Mouse (Mus musculus) kidney, adult 2 months (tissue): ENCODE measurements around the gene Gars.

Experiments used
- CTCF ChIP-seq: fragments of 200-500 bp; conservative IDR thresholded peaks from 2 replicates; pipeline ENCODE4 v1.5.1; 2011; ENCODE audit warnings: low read depth, mild to moderate bottlenecking, control low read depth, low read length, moderate library complexity, mixed read lengths; ENCODE audit not compliant: insufficient read depth, insufficient read length
- POLR2A ChIP-seq: fragments of 200-500 bp; IDR thresholded peaks from one replicate; pipeline ENCODE4 v1.6.1; 2011; ENCODE audit warnings: low read depth, low read length, control low read depth

DNA sequence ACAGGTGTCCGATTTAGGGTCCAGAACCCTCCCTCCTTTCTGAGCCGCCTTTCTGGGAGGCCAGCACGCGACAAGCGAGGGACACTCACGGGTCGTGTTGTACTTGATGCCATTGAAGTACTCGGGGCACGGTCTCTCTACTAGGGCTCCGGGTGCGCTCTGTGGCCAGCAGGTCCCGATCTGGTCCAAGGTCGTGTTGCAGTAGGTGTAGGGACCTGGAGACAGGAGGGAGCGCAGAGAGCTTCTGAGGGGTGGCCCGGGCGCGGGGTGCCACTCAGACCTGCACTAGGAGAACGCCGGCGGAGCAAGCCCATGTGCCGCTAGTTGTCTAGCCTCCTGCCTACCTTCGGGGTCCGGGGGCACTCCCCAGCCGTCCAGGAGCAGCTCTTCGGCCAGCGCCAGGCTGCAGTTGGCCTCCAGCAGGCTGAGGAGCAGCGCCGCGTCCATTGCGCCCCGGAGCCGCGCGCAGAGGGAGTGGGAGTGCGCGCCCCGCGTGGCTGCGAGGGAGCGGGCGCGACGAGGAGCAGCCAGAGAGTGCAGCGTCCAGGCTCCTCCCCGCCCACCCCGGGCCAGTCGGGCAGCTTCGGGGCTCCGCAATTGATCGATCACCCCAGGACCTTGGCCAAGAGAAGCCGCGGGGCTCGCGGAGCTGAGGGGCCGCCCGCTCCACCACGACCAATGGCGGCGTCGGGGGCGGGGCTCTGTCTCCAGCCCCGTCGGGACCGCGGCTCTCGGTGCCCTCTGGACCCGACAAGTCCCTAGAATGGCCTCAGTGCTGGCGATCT is 79.7 kb downstream of the Gars start:
- TF ChIP-seq CTCF: no peak
- TF ChIP-seq POLR2A: no peak
